In the genomic region with DNA sequence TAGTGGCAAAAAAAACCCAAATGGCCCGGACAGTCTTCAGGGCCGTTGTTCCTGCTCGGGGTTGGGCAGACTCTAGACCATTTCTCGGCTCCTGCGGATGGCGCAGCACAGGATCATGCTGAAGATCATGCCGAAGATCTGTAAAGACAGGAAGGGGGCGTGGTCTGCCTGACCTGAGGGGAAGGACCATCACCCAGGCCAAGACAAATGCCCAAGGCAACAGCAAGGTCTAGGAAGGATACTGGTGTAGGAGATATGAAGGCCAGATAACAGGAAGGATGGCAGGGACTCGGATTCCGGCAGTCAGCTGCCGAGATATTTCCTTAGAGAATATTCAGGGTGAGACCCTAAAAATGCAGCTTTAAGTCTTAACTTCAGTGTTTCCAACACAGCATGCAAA, we compare ENCODE assay signal across 17 mouse cellular contexts.
"Had no signal": no experiment of that assay in that cellular context is flagged by ENCODE, and none has a peak within 500 bp of the region (broad histone marks: within the 10 kb centered on the region; RNA-seq: fewer than 3 reads in every experiment).

No protein-coding gene starts in this region.

- H3K27me3 ChIP-seq: kidney, embryonic 15.5 days; liver, embryonic 13.5 days; midbrain, embryonic 12.5 days had no signal

- H3K4me3 ChIP-seq: kidney, embryonic 15.5 days; layer of hippocampus, adult 2 months; left cerebral cortex, adult 2 months; liver, embryonic 13.5 days; midbrain, embryonic 12.5 days had no signal

- H3K36me3 ChIP-seq: midbrain, embryonic 12.5 days had no signal

- DNase-seq: kidney, adult 11 months; kidney, adult 8-10 months; kidney, postnatal 14 days; layer of hippocampus, postnatal 36 days; liver, embryonic 13.5 days; lung, adult 2 months; lung, postnatal 14 days; lung, postnatal 4 days; right cerebral cortex, adult 18-20 months; right cerebral cortex, postnatal 14 days; right cerebral cortex, postnatal 4 days; thymus, adult 18-20 months; thymus, postnatal 36 days had no signal

- H3K27ac ChIP-seq: kidney, embryonic 15.5 days; layer of hippocampus, adult 2 months; left cerebral cortex, adult 2 months; liver, embryonic 13.5 days; midbrain, embryonic 12.5 days had no signal
